Mouse (Mus musculus) liver, postnatal 0 days (tissue): ENCODE measurements around the gene Cpeb3. TPM values are rescaled to one million over a fixed set of nuclear protein-coding genes. Genes with fewer than 3 reads are reported as not detected.

ENCODE experiments used
- ATAC-seq: fragments of 200-750 bp; cut with Nextera tagmentation; 2 replicates; pipeline ENCODE4 v1.8.0; 2017; ENCODE audit warnings: mild to moderate bottlenecking, moderate library complexity
- DNase-seq: peaks from one replicate; pipeline ENCODE4 v3.0.0-alpha.2; 2016
- H3K27ac ChIP-seq: fragments of 300-500 bp; sonication (generic); 2 replicates; pipeline ENCODE4 v1.5.1; 2014; ENCODE audit warnings: antibody characterized with exemption, moderate library complexity, mild to moderate bottlenecking, low read depth
- H3K27me3 ChIP-seq: fragments of 300-500 bp; sonication (generic); 2 replicates; pipeline ENCODE4 v1.6.1; 2014; ENCODE audit warnings: low read length, control low read depth, mixed read lengths; ENCODE audit not compliant: insufficient read depth
- H3K36me3 ChIP-seq: fragments of 300-500 bp; sonication (generic); replicated peaks from 2 replicates; pipeline ENCODE4 v1.6.1; 2014; ENCODE audit warnings: mild to moderate bottlenecking, control low read depth, low read length, moderate library complexity, mixed read lengths; ENCODE audit not compliant: insufficient read depth
- H3K4me1 ChIP-seq: fragments of 300-500 bp; sonication (generic); 2 replicates; pipeline ENCODE4 v1.6.1; 2014; ENCODE audit warnings: antibody characterized with exemption, mild to moderate bottlenecking, control low read depth; ENCODE audit not compliant: insufficient read depth
- H3K4me2 ChIP-seq: fragments of 300-500 bp; sonication (generic); 2 replicates; pipeline ENCODE4 v1.6.1; 2014; ENCODE audit warnings: low read depth, mild to moderate bottlenecking, low read length, moderate library complexity, mixed read lengths
- H3K4me3 ChIP-seq: fragments of 300-500 bp; sonication (generic); 2 replicates; pipeline ENCODE4 v1.5.1; 2014; ENCODE audit warnings: low read depth, low read length
- H3K9ac ChIP-seq: fragments of 300-500 bp; sonication (generic); replicated peaks from 2 replicates; pipeline ENCODE4 v1.6.1; 2014; ENCODE audit warnings: mild to moderate bottlenecking, moderate library complexity
- H3K9me3 ChIP-seq: fragments of 300-500 bp; sonication (generic); 2 replicates; pipeline ENCODE4 v1.6.1; 2016; ENCODE audit warnings: mild to moderate bottlenecking, control low read depth, low read length, mixed read lengths
- CTCF ChIP-seq: sonication (generic); IDR thresholded peaks from 2 replicates; pipeline ENCODE4 v1.5.1; 2016; ENCODE audit warnings: antibody characterized with exemption, low read depth
- EP300 ChIP-seq: IDR thresholded peaks from 2 replicates; pipeline ENCODE4 v1.6.1; 2016; ENCODE audit warnings: antibody characterized with exemption, low read depth, mild to moderate bottlenecking
- WGBS: fragments of 180-500 bp; shearing (Covaris S2); extraction: QIAGEN DNeasy Blood & Tissue Kit; methylation state at CpG from one replicate; pipeline ENCODE4 v1.1.7; 2014; ENCODE audit not compliant: insufficient replicate concordance; 5-methylcytosine and 5-hydroxymethylcytosine counted together
- polyA plus RNA-seq: library from polyadenylated mRNA; unstranded; fragments of >200 nt; fragmentation: Nextera tagmentation; extraction: Ambion mirVana; gene quantifications from 2 replicates; pipeline ENCODE4 v1.2.1, GENCODE M21; 2015

The Cpeb3 gene
- polyA plus RNA-seq, 1 experiment from 2014 or later, result 2.1 TPM

DNA sequence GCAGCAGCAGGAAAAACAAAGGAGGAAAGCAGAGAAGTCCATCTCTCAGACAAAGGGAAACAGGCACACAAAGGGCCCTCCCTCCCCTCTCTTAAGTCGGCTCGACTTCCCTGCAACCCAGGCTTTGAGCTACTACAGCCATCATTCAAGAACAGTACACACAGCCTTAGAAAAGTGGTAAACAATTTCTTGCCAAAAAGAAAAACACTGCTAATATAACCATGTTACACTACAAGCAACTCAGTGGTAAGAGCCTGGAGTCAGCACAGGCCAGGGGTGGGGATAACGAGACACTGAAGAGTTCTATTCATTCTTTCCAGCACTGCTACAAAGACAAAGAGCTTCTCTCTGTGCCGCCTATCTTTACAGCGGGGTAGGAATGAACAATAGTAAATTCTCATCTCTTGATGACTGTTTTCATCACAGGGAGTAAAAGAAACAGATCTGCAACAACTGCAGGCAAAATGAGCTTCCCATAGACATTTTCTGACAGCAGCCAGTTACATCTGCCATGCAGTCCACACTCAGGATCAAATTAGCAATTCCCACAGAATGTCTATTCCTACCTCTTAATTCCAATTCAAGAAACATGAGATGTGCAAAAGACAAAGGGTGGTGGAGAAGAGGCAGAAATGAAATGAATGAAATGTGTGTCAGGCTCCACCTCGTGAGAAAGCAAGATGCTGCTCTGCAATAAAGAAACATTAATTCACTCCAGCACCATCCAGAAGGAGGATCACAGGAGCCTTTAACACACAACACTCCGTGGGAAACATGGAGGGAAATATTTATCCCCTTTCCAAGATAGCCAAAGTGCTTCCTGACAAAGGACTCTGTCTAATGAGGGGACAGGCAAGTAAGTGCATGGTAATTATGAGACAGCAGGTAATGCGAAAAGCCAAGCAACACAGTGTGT, 118.0 kb downstream of the Cpeb3 start:
- Histone ChIP-seq H3K36me3 (no peaks in the 10 kb centered on the region), H3K9me3 (no peaks in the 10 kb centered on the region), H3K4me1 (no peaks in the 10 kb centered on the region), H3K27ac (no peak overlapping the region), H3K27me3 (no peaks in the 10 kb centered on the region), H3K9ac (no peak overlapping the region), H3K4me3 (no peak overlapping the region), H3K4me2 (no peak overlapping the region)
- TF ChIP-seq CTCF (no peak), EP300 (no peak)
- DNase-seq (no peak), ATAC-seq (no peak)
- WGBS, result 55% methylated on average over 8 of the region's 8 CpGs

DNA sequence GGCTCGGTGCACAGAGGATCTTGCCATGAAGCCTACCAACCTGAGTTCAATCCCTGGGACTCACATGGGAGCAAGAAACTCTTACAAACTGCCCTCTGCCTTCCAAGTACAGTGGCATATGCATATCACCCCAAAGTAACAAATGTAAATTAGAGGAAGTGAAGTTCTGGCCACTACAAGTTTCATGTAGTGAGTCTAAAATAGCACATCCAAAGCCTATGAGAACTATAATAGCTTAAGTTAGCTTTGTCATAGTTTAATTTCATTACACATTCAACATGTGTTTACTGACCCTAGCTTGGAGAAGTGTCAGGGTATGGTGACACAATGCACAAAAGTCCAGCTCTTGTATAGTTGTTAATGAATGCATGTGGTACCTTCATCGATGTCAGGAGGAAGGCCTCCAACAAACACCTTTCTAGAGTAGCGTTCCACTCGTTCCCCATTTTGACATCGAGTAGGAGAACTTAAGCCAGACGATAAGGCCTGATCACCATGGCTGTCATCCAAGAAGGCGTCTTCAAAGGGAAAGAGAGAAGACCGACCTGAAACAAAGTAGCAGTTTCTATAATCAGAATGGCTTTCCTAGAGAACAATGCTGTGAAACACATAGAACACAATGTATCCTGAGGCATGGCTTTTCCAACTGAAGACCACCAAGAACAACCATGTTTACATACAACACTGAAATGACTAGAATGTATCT, 120.2 kb downstream of the Cpeb3 start:
- Histone ChIP-seq H3K4me3 (no peak overlapping the region), H3K4me2 (no peak overlapping the region), H3K27me3 (no peaks in the 10 kb centered on the region), H3K9me3 (no peaks in the 10 kb centered on the region), H3K27ac (no peak overlapping the region), H3K4me1 (no peaks in the 10 kb centered on the region), H3K9ac (no peak overlapping the region), H3K36me3 (no peaks in the 10 kb centered on the region)
- WGBS, result 80% methylated on average over 8 of the region's 8 CpGs
- TF ChIP-seq EP300 (no peak), CTCF (no peak)
- ATAC-seq (no peak), DNase-seq (no peak)

DNA sequence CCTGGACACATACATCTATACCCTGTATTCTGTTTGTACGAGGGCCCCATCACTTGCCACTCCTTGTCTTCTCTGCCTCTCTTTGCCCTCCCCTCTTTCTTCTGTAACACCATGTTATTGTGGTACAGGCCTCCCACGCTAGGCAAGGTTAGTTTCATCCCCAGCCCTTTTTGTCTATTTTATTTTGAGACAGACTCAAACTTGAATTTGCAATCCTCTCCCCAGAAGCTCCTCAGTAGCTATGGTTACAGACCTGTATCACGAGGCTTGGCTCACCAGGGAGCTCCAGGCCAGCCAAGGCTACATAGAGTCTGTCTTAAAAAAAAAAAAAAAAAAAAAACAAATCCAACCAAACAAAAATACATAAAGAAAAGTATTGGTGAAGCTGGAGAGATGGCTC, 123.9 kb downstream of the Cpeb3 start:
- Histone ChIP-seq H3K27ac (no peak overlapping the region), H3K27me3 (no peaks in the 10 kb centered on the region), H3K9ac (no peak overlapping the region), H3K9me3 (no peaks in the 10 kb centered on the region), H3K4me1 (no peaks in the 10 kb centered on the region), H3K4me2 (no peak overlapping the region), H3K36me3 (no peaks in the 10 kb centered on the region), H3K4me3 (no peak overlapping the region)
- TF ChIP-seq EP300, result no peak
- TF ChIP-seq CTCF, result no peak
- WGBS, result 71% methylated on average over 3 of the region's 3 CpGs
- no peak for ATAC-seq
- DNase-seq, result no peak

DNA sequence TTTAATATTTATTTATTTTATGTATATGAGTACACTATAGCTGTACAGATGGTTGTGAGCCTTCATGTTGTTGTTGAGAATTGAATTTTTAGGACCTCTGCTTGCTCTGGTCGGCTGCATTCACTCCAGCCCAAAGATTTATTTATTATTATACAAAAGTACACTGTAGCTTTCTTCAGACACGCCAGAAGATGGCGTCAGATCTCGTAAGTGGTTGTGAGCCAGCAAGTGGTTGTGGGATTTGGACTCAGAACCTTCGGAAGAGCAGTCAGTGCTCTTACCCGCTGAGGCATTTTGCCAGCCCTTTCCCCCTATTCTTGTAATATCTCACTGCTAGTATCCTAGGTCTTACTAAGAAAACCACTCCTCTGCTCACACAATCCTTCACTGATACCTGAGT, 126.9 kb downstream of the Cpeb3 start:
- no peak overlapping the region for H3K4me3 ChIP-seq
- ATAC-seq, result no peak
- no peaks in the 10 kb centered on the region for H3K36me3 ChIP-seq
- TF ChIP-seq CTCF (peak; percentile 42), EP300 (no peak)
- no peaks in the 10 kb centered on the region for H3K4me1 ChIP-seq
- H3K9me3 ChIP-seq, result no peaks in the 10 kb centered on the region
- no peak overlapping the region for H3K27ac ChIP-seq
- DNase-seq, result no peak
- no peak overlapping the region for H3K9ac ChIP-seq
- no peaks in the 10 kb centered on the region for H3K27me3 ChIP-seq
- no peak overlapping the region for H3K4me2 ChIP-seq
- WGBS, result 62% methylated on average over 6 of the region's 6 CpGs

DNA sequence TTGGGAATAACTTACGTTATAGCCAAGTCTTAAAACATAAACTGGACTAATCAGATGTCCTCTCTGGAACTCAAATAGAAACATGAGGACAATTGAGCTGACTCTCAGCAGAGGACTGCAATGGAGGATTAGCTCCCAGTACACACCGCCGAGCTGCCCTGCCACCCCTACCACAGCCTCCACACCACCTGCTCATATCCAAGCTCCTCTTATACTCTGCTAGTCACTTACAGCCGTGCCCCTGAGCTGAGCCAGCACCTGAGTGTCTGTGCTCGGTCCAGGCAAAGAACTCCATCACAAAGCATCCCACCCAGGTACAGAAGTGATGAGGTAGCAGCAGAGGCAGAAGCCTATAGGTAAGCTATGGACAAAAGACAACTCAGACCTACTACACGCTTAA, 129.2 kb downstream of the Cpeb3 start:
- Histone ChIP-seq H3K27me3 (no peaks in the 10 kb centered on the region), H3K9me3 (no peaks in the 10 kb centered on the region), H3K4me1 (no peaks in the 10 kb centered on the region), H3K4me3 (no peak overlapping the region), H3K27ac (no peak overlapping the region), H3K4me2 (no peak overlapping the region), H3K36me3 (no peaks in the 10 kb centered on the region), H3K9ac (no peak overlapping the region)
- TF ChIP-seq EP300, result no peak
- TF ChIP-seq CTCF, result no peak
- DNase-seq (no peak), ATAC-seq (no peak)
- 88% methylated on average over 6 of the region's 6 CpGs for WGBS

DNA sequence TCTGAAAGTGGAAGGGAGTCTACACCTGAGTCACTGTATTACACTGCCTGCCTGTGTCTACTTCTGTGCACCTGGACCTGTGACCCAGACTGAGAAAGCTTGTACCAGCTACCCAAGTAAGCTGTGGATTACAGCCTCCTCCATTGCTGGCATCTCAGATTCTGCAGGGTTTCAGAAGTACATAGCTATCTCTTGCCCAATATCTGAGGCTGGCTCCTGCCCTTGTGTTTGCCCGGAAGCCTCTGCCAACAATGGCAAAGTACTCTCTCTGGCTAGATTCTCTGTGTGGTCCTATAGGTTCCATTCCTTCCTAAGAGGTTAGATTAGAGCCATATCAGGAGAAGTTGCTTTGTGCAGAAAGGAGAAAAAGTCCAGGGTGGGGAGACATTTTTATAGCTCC, 129.8 kb downstream of the Cpeb3 start:
- DNase-seq, result no peak
- ATAC-seq, result no peak
- Histone ChIP-seq H3K9ac (no peak overlapping the region), H3K4me2 (no peak overlapping the region), H3K9me3 (no peaks in the 10 kb centered on the region), H3K27me3 (no peaks in the 10 kb centered on the region), H3K4me3 (no peak overlapping the region), H3K27ac (no peak overlapping the region), H3K4me1 (no peaks in the 10 kb centered on the region), H3K36me3 (no peaks in the 10 kb centered on the region)
- TF ChIP-seq EP300 (no peak), CTCF (no peak)
- WGBS, result 74% methylated on average over 1 of the region's 1 CpGs
